Mouse (Mus musculus) left cerebral cortex, postnatal 14 days (tissue): ENCODE measurements around the gene 4921517D22Rik. TPM values are rescaled to one million over a fixed set of nuclear protein-coding genes. Genes with fewer than 3 reads are reported as not detected.

Experiments used
- DNase-seq, 2 experiments: peaks; one replicate each; pipeline ENCODE4 v3.0.0; 2021 to 2022; ENCODE audit warnings: low spot score in 2 of 2, mixed read lengths in 1 of 2
- intact Hi-C: fragments of 180-260 bp; cut with DNase I; formaldehyde crosslinking; loops from one replicate; pipeline ENCODE4 v1.15.1; 2025
- total RNA-seq, 2 experiments: library from RNA; stranded (reverse); gene quantifications; 2 replicates each; pipeline ENCODE4 v1.2.3; 2021

Gene 4921517D22Rik
- total RNA-seq, 2 experiments from 2014 or later, result not detected

DNA sequence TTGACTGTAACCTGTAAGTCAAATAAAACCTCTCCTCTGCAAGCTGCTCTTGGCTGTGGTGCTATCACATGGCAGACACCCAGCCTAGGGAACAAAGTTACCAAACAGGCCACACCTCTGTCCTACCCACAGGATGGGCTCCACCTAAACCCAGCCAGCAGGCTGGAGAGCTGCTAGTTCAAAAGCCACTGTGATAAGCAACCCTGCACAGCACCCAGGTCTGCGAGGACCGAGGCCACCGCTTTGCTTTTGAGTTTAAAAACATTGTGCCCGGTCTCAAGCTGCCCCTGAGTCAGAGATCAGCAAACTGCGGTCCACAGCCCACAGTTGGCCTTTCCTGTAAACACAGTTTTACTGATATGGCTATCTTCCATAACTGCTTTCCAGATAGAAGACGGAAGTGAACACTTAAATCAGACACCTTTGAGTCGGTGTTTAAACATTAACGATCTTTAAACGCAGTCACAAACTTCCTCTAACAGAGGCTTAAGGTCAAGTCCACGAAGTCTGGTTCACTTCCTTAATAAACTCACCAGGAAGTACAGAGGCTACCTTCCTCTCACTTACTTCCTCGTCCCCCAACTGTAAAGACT lies 25.3 kb downstream of the 4921517D22Rik start:
- no peak for DNase-seq
- intact Hi-C loops, result no loop called here

GRCm38 (mm10) chr13:59667763-59668162 lies 26.1 kb downstream of the 4921517D22Rik start:
- intact Hi-C loops, result no loop called here
- no peak for DNase-seq

GRCm38 (mm10) chr13:59663939-59664712 lies 29.8 kb downstream of the 4921517D22Rik start:
- no peak for DNase-seq
- intact Hi-C loops, result no loop called here

DNA sequence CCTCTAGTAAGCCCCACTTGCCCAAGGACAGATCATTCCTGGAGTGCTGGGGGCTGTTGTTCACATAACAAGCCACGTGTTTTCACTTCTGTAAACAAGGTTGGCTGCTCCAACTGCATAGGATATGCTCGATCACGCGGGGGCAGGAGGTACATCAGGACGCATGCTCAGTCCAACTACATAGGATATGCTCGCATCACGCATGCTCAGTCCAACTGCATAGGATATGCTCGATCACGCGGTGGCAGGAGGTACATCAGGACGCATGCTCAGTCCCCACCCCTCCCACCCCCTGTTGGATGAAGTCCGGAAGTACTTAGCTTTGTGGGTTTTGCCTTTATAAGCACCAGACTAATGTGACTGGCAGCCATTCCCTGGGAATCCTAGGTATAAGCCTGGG lies 31.9 kb downstream of the 4921517D22Rik start:
- intact Hi-C loops, result no loop called here
- DNase-seq, result no peak

GRCm38 (mm10) chr13:59661387-59661786 lies 32.5 kb downstream of the 4921517D22Rik start:
- no peak for DNase-seq
- intact Hi-C loops, result no loop called here

DNA sequence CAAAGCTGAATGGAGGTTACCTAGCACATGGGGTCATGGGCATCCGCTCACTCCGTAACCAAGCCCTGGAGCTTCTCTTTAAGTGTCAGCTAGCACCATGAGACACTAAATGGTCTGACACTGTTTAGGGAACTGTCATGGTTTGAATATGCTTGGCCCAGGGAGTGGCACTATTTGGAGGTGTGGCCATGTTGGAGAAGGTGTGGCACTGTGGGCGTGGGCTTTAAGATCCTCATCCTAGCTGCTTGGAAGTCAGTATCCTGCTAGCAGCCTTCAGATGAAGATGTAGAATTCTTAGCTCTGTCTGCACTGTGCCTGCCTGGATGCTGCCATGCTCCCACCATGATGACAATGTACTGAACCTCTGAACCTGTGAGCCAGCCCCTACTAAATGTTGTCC lies 33.5 kb downstream of the 4921517D22Rik start:
- intact Hi-C loops, result no loop called here

DNA sequence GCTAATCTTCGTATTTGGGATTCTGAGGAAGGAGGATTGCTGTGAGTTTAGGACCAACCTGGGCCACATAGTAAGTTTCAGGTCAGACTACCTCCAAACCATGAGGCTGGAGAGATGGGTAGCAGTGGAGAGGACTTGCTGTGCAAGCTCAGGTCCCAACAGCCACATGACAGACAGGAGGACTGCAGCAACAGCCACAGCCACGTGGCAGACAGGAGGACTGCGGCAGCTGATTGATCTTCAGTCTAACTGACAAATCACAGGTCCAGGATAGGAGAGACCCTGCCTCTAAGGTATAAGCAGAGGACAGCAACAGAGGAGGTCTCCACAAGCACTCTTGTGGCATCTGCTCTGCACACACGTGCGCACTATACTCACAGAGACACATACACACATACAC lies 36.1 kb downstream of the 4921517D22Rik start:
- intact Hi-C loops, result no loop called here
- DNase-seq, result no peak

More for the DNA sequence above, 33.5 kb downstream of the 4921517D22Rik start:
- DNase-seq, result no peak

DNA sequence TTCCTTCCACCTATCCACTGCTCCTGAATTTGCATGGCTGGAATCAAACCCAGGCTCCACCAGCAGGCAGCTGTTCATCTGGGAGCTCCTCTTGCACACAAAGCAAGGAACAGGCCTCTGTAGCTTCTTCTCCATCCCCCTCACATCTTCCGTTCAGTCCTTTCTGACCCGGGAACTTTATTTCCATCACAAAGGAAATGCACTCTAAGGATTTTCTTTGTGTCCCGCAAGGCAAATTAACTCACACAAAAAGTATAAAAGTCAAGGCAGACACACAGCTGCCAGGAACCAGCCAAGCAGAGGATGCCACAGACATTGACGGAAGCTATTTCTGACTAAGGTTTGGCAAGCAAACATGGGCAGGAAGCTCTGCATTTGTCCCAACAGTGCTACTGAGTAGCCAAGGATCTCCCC lies 36.9 kb downstream of the 4921517D22Rik start:
- DNase-seq, result no peak
- intact Hi-C loops, result no loop called here

GRCm38 (mm10) chr13:59656316-59656832 lies 37.5 kb downstream of the 4921517D22Rik start:
- intact Hi-C loops, result no loop called here
- no peak for DNase-seq

- DNase-seq, result no peak
- intact Hi-C loops, result no loop called here
Measured at GRCm38 (mm10) chr13:59655718-59656315, 38.1 kb downstream of the 4921517D22Rik start.

- no peak for DNase-seq
- intact Hi-C loops, result no loop called here
Measured at GRCm38 (mm10) chr13:59654465-59654864, 39.4 kb downstream of the 4921517D22Rik start.

- DNase-seq, result no peak
- intact Hi-C loops, result no loop called here
Measured at GRCm38 (mm10) chr13:59653136-59653535, 40.8 kb downstream of the 4921517D22Rik start.

DNA sequence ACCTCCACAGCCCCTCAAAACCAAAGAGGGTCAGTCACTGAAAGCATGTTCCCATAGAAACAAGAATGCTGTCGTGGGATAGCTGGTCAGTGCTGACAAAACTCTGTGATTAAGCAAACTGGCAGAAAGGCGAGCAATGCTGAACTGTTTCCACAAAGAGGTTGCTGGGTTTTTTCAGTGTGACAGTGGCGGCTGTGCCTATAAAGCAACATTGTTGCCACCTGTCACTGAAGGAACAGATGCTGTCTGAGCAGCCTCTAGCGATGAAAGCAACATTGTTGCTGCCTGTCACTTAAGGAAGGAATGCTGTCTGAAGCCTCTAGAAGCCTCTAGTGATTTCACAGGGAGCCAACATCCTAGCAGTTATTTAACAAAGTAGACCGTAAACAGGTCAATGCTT lies 41.3 kb downstream of the 4921517D22Rik start:
- intact Hi-C loops, result no loop called here

GRCm38 (mm10) chr13:59649781-59650180 lies 44.1 kb downstream of the 4921517D22Rik start:
- intact Hi-C loops, result no loop called here
- DNase-seq, result no peak

More for the DNA sequence above, 41.3 kb downstream of the 4921517D22Rik start:
- DNase-seq, result no peak

DNA sequence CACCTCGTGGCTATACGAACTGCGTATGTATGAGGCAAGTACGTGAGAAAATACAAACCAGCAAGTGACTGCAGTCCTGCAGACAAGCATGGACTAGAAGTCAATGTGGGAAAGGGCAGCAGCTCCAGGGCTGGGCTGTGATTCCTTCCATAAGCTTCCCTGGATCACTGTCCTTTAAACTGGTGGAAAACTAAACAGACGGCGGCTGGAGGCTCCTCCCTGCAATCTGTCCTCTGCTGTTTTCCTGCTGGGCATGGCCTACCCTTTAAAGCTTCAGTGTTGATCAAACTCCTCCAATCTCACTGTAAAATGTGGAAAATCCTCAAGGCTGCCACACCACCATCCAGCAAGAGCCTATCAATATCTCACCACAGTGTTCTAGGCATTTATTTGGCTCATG lies 45.3 kb downstream of the 4921517D22Rik start:
- no peak for DNase-seq
- intact Hi-C loops, result no loop called here

- DNase-seq, result no peak
- intact Hi-C loops, result no loop called here
Measured at GRCm38 (mm10) chr13:59647484-59647883, 46.4 kb downstream of the 4921517D22Rik start.

DNA sequence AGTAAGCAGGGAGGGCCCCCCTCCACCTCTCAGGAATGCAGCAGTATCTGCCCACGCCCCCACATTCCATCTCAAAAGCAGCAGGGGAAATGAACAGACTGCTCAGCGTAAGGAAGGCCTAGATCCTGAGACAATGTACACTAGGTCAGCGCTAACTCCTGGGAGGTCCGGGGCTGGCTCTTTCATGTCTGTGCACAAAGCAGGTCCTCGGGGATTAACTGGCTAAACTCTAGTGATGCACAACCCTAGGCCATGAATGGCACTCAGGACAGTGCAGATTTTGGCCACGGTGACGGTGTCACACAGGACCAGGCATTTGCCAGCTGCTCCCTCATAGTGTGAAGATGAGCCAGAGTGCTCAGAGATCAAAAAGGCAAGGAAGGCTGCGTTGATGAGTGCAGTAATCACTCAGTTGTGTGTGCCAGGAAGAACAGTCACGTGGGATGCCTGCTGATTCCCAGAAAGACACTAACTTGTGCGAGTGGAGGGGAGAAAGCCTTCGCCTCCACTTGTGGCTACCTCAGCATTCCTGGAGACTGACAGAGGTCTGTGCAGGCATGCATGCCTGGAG lies 47.1 kb downstream of the 4921517D22Rik start:
- intact Hi-C loops, result no loop called here
- DNase-seq, result no peak

DNA sequence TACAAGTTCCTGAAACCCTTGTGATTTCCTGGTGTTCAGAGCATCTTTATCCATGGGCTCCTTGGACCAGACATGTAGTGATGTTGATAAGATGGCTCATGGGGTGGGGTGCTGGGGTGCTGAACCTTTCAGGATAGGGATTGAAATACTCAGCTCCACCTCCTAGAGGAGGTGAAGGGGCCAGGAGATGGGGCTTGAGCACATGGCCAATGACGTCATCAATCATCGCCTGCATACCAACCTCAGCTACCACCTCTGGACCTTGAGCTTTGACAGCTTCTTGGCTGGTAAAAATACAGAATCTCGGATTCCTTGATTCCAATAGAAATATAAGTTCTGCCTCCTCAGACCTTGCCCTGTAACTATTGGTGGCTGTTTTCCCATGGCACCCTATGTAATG lies 48.4 kb downstream of the 4921517D22Rik start:
- intact Hi-C loops, result no loop called here
- DNase-seq, result no peak

DNA sequence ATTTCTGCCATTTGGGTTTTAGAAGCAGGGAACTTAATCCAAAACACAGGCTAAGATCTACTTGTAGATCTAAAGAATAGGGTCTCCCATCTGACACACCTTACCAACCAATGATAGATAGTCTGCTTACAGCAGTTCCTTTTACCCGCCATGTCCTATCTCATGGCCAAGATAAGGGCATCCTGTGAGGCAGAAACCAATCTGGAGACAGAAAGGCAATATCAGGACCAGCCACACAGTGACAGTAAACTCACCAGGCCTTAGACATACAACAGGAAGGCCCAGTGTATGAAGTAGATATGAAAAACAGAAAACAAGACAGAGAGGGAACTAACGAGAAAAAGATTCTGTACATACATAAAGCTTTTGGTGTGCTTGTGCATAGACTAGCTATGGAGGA lies 51.1 kb downstream of the 4921517D22Rik start:
- intact Hi-C loops, result no loop called here
- no peak for DNase-seq

GRCm38 (mm10) chr13:59640178-59640440 lies 53.8 kb downstream of the 4921517D22Rik start:
- no peak for DNase-seq
- intact Hi-C loops, result no loop called here
